Mouse (Mus musculus) cortical plate, adult 2 months (tissue): ENCODE results near the gene Tmem253.

Source experiments
- CTCF ChIP-seq: fragments of 200-500 bp; IDR thresholded peaks from 2 replicates; pipeline ENCODE4 v1.5.1; 2011; ENCODE audit warnings: mild to moderate bottlenecking, control low read depth, low read length; ENCODE audit not compliant: insufficient read depth; ENCODE audit errors: extremely low read depth
- POLR2A ChIP-seq: fragments of 200-500 bp; IDR thresholded peaks from 2 replicates; pipeline ENCODE4 v1.6.1; 2011; ENCODE audit warnings: mild to moderate bottlenecking, low read length, control low read depth; ENCODE audit not compliant: insufficient read depth; ENCODE audit errors: extremely low read depth

DNA sequence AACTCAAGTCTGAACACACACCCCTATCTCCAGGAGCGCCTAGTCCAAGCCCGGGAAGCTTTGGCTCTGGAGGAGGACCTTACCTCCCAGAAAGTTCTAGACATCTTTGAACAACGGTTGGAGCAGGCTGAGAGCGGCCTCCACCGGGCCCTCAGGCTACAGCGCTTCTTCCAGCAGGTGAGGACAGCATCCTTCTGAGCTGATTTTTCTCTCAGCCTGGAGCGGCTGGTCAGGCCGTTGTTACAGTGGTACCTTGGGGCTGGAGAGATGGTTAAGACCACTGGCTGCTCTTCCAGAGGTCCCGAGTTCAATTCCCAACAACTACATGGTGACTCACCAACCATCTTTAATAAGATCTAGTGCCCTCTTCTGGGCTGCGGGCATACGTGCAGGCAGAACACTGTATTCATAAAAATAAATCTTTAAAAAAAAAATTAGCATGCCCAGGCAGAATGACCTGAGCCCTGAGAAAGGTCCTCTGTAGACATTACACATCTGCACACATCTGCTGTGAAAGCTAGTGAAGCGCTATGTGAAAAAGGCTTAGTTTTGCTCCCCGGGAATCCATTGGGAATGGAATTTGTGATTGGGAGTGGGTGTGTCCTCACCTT, 19.1 kb upstream of the Tmem253 start:
- TF ChIP-seq POLR2A (no peak), CTCF (peak; percentile 38)
